Mouse (Mus musculus): ENCODE data around the gene Cdh13. TPM values are rescaled to one million over a fixed set of nuclear protein-coding genes. Genes with fewer than 3 reads are reported as not detected.

Cdh13 gene
- polyA plus RNA-seq, 1 experiment = not detected

GRCm38 (mm10) chr8:118854656-118855055 is 571.1 kb downstream of the Cdh13 start:
- Histone ChIP-seq H3K9me3 (ENCODE audit: control insufficient read depth, low read length) (peaks cover 45% of the 10 kb centered on the region), H3K27me3 (ENCODE audit: control insufficient read depth) (no peaks in the 10 kb centered on the region), H3K4me3 (replicated peaks) (no peak overlapping the region), H3K36me3 (ENCODE audit: control insufficient read depth) (no peaks in the 10 kb centered on the region), H3K4me1 (ENCODE audit: control insufficient read depth) (no peaks in the 10 kb centered on the region)
- TF ChIP-seq TAL1 (IDR thresholded peaks at IDR 0.05; ENCODE audit: low read length) = no peak
- TF ChIP-seq GATA1 (IDR thresholded peaks at IDR 0.05; ENCODE audit: low read length) = no peak

GRCm38 (mm10) chr8:118866332-118866731 is 582.8 kb downstream of the Cdh13 start:
- H3K9me3 ChIP-seq (ENCODE audit: control insufficient read depth, low read length) = peaks cover 68% of the 10 kb centered on the region
- no peaks in the 10 kb centered on the region for H3K4me1 ChIP-seq (ENCODE audit: control insufficient read depth)
- TF ChIP-seq TAL1 (IDR thresholded peaks at IDR 0.05; ENCODE audit: low read length) (no peak), GATA1 (IDR thresholded peaks at IDR 0.05; ENCODE audit: low read length) (no peak)
- H3K27me3 ChIP-seq (ENCODE audit: control insufficient read depth) = no peaks in the 10 kb centered on the region
- H3K36me3 ChIP-seq (ENCODE audit: control insufficient read depth) = no peaks in the 10 kb centered on the region
- H3K4me3 ChIP-seq (replicated peaks) = no peak overlapping the region

GRCm38 (mm10) chr8:118870711-118871110 is 587.2 kb downstream of the Cdh13 start:
- no peaks in the 10 kb centered on the region for H3K4me1 ChIP-seq (ENCODE audit: control insufficient read depth)
- TF ChIP-seq GATA1 (IDR thresholded peaks at IDR 0.05; ENCODE audit: low read length) = no peak
- no peak for TF ChIP-seq TAL1 (IDR thresholded peaks at IDR 0.05; ENCODE audit: low read length)
- H3K4me3 ChIP-seq (replicated peaks) = no peak overlapping the region
- H3K9me3 ChIP-seq (ENCODE audit: control insufficient read depth, low read length) = peaks cover 71% of the 10 kb centered on the region
- no peaks in the 10 kb centered on the region for H3K36me3 ChIP-seq (ENCODE audit: control insufficient read depth)
- no peaks in the 10 kb centered on the region for H3K27me3 ChIP-seq (ENCODE audit: control insufficient read depth)

- Histone ChIP-seq H3K9me3 (ENCODE audit: control insufficient read depth, low read length) (peaks cover 74% of the 10 kb centered on the region), H3K27me3 (ENCODE audit: control insufficient read depth) (no peaks in the 10 kb centered on the region), H3K4me1 (ENCODE audit: control insufficient read depth) (no peaks in the 10 kb centered on the region), H3K36me3 (ENCODE audit: control insufficient read depth) (no peaks in the 10 kb centered on the region), H3K4me3 (replicated peaks) (no peak overlapping the region)
- TF ChIP-seq TAL1 (IDR thresholded peaks at IDR 0.05; ENCODE audit: low read length) = no peak
- TF ChIP-seq GATA1 (IDR thresholded peaks at IDR 0.05; ENCODE audit: low read length) = no peak
Observed at GRCm38 (mm10) chr8:118879939-118880825, 596.6 kb downstream of the Cdh13 start.

GRCm38 (mm10) chr8:118884296-118884695 is 600.8 kb downstream of the Cdh13 start:
- peaks cover 74% of the 10 kb centered on the region for H3K9me3 ChIP-seq (ENCODE audit: control insufficient read depth, low read length)
- H3K27me3 ChIP-seq (ENCODE audit: control insufficient read depth) = no peaks in the 10 kb centered on the region
- H3K4me1 ChIP-seq (ENCODE audit: control insufficient read depth) = no peaks in the 10 kb centered on the region

GRCm38 (mm10) chr8:118884988-118885387 is 601.5 kb downstream of the Cdh13 start:
- Histone ChIP-seq H3K27me3 (ENCODE audit: control insufficient read depth) (no peaks in the 10 kb centered on the region), H3K9me3 (ENCODE audit: control insufficient read depth, low read length) (peaks cover 71% of the 10 kb centered on the region), H3K36me3 (ENCODE audit: control insufficient read depth) (no peaks in the 10 kb centered on the region), H3K4me3 (replicated peaks) (no peak overlapping the region), H3K4me1 (ENCODE audit: control insufficient read depth) (no peaks in the 10 kb centered on the region)
- TF ChIP-seq TAL1 (IDR thresholded peaks at IDR 0.05; ENCODE audit: low read length) = no peak
- TF ChIP-seq GATA1 (IDR thresholded peaks at IDR 0.05; ENCODE audit: low read length) = no peak

More at GRCm38 (mm10) chr8:118884296-118884695, 600.8 kb downstream of the Cdh13 start:
- no peak for TF ChIP-seq TAL1 (IDR thresholded peaks at IDR 0.05; ENCODE audit: low read length)
- no peak for TF ChIP-seq GATA1 (IDR thresholded peaks at IDR 0.05; ENCODE audit: low read length)
- Histone ChIP-seq H3K4me3 (replicated peaks) (no peak overlapping the region), H3K36me3 (ENCODE audit: control insufficient read depth) (no peaks in the 10 kb centered on the region)

- TF ChIP-seq TAL1 (IDR thresholded peaks at IDR 0.05; ENCODE audit: low read length) (no peak), GATA1 (IDR thresholded peaks at IDR 0.05; ENCODE audit: low read length) (no peak)
- Histone ChIP-seq H3K4me1 (ENCODE audit: control insufficient read depth) (no peaks in the 10 kb centered on the region), H3K27me3 (ENCODE audit: control insufficient read depth) (no peaks in the 10 kb centered on the region), H3K9me3 (ENCODE audit: control insufficient read depth, low read length) (peaks cover 88% of the 10 kb centered on the region), H3K4me3 (replicated peaks) (no peak overlapping the region), H3K36me3 (ENCODE audit: control insufficient read depth) (no peaks in the 10 kb centered on the region)
Observed at GRCm38 (mm10) chr8:118902402-118902801, 618.9 kb downstream of the Cdh13 start.

GRCm38 (mm10) chr8:118916513-118916912 is 633.0 kb downstream of the Cdh13 start:
- no peak overlapping the region for H3K4me3 ChIP-seq (replicated peaks)
- TF ChIP-seq GATA1 (IDR thresholded peaks at IDR 0.05; ENCODE audit: low read length) = no peak
- TF ChIP-seq TAL1 (IDR thresholded peaks at IDR 0.05; ENCODE audit: low read length) = no peak
- no peaks in the 10 kb centered on the region for H3K4me1 ChIP-seq (ENCODE audit: control insufficient read depth)
- no peaks in the 10 kb centered on the region for H3K36me3 ChIP-seq (ENCODE audit: control insufficient read depth)
- peaks cover 65% of the 10 kb centered on the region for H3K9me3 ChIP-seq (ENCODE audit: control insufficient read depth, low read length)
- H3K27me3 ChIP-seq (ENCODE audit: control insufficient read depth) = peaks cover 2% of the 10 kb centered on the region; the same call in 1 of the 2 replicates

GRCm38 (mm10) chr8:118937412-118937811 is 653.9 kb downstream of the Cdh13 start:
- Histone ChIP-seq H3K4me3 (replicated peaks) (no peak overlapping the region), H3K9me3 (ENCODE audit: control insufficient read depth, low read length) (peaks cover 68% of the 10 kb centered on the region), H3K36me3 (ENCODE audit: control insufficient read depth) (no peaks in the 10 kb centered on the region), H3K4me1 (ENCODE audit: control insufficient read depth) (no peaks in the 10 kb centered on the region), H3K27me3 (ENCODE audit: control insufficient read depth) (no peaks in the 10 kb centered on the region)
- no peak for TF ChIP-seq GATA1 (IDR thresholded peaks at IDR 0.05; ENCODE audit: low read length)
- no peak for TF ChIP-seq TAL1 (IDR thresholded peaks at IDR 0.05; ENCODE audit: low read length)

Data from erythroblast, embryonic 14.5 days (primary cell).